Mouse (Mus musculus) frontal cortex, postnatal 36 days (tissue): ENCODE measurements at regions not wholly inside any gene's neighbourhood (a gene's known extent, or its start where the extent isn't known, plus 50 kb on each side); places are given as distances from the start of the nearest gene placed in this dataset.

ENCODE experiments used
- DNase-seq, 2 experiments: peaks; one replicate each; pipeline ENCODE4 v3.0.0; 2022; ENCODE audit warnings: low spot score in 2 of 2

DNA sequence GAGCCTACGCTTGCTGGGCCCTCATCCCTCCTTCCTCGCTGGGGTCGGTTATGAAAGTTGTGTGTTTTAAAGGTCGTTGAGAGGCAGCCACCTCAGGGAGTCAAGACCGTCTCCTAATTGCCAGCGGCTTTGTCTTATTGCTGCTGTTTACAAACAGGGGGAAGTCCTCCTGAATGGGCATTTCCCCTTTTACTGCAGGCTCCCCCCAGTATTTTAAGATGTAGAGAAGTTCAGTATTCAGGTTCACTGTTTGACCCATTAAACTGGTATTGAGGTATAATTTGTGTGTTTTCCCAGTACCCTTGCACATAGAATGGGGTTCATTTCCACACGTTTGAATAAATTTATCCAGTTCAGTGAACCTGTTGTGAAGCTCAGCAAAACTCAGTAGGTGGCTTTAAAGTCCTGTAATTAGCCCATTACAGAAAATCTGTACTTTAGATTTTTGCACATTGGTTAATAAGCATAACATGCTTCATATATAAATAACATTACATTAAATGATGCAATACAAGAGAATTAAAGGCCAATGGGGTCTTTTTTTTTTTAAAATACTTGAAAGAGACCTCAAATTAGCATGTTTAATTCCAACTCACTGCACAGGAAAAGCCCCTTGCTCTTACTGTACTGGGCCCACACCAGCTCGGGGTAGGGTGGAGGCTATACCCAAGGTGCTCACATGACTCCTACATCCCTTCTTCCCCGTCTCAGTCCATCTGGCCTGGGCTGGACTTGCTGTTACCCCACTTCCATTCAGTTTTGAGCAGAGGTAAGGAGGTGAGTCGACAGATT lies 63.7 kb downstream of the Nkx2-1 start:
- DNase-seq, result no peak

DNA sequence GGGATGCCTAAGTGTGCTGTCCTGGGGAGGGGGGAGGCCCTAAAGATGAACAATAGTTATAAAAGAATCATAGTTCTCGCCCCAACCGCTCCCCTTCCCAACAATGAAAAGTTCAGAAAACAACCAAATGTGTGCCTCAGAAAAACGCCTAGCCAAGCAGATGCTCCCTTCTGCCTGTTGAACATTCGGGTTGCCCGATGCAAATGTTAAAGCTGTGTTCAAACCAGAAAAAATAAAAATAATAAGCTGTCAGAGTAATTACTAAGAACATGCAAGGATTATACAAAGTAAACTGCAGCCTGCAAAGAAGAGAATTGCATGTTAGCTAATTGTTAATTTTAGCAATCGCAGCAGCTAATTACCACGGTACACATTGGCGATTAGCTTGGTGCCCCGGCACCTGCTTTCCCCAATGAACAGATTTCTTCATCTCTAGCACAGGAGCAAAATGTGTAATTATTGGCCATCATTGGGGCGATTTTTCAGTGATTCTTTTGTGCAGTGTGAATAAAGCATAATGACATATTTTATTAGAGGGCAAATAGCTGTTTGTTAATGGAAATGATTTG lies 65.7 kb downstream of the Nkx2-1 start:
- DNase-seq, result no peak

DNA sequence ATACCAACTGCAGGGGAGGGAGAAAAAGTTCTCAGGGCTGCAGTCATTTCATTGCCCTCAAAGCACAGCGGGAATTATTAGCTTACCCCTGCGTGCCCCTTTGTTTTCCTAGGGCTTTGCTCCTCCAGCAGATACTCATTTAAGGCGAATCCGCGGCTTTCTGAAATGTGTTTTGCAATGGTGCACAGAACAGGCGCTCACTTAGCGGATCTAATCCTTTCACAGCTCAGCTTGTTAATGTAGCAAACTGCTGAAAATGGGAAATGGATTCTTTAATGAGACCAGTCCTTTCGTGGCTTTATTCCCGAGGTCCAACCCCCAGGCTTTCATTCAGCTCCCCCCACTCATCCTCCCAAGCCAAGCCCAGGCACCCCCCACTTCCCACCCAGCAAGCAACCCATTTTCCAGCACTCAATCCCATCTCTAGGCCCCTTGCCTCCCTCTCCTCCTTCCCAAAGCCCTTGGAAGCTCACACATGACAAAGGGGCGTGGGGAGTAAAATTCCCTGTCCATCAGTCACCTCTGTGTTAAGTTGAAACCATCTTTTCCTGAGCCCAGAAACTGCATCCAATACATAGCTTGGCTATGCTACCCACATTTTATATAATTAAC lies 77.1 kb downstream of the Nkx2-1 start:
- DNase-seq, result no peak

DNA sequence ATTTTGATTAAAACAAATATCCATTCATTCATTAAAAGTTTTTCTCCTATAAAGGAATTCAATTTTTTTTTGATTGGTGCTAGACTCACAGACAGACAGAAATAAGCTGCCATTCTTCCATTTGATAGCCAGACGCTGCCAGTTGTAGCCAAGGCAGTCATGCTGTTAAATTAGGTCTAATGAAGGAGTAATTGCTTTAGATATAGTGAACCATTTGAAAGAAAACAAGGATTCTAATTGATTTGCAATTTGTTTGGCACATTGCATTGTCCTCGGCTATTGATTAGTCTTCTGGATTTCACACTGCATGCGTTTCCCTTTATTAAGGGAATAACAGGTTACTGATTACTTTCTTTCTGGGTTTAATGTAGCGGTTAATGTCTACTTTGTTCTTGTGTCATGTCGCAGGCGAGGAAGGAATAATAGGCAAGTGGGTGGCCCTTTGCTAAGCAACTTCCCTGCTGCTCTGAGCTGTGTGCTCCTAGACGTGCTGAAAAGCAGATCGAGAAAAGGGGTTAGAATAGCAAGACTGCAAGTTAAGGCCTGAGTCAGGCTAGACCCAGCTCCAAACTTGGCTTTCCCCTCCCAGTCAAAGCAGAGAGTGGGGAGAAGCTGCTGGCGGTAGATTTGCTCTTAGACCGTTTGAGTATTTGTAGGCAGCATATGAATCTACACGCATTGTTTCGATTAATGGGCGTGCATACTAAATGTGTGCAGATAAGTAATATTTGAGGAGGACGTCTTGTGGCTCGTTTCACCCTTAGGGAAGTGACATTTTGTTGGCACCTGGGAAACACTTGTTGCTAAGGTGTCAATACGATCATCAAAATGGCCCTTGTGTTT lies 77.8 kb downstream of the Nkx2-1 start:
- no peak for DNase-seq

DNA sequence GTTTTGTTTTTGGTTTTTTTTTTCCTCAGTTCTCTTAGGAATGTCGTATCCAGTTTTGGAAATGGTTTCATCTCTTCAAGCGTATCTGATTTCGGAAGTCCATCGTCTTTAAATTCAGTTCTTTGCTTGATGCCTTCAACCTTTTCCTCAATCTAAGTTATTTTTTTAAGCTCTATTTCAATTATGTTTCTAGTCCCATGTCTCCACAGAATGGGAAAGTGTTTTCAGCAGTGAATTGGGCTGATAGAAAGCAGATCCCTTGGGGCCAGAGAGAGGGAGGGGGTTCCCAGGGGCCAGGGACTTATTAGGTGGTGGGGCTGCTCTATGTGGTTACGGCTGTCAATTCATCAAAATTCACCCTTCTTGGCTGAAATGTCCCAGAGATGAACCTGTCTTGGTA lies 78.8 kb downstream of the Nkx2-1 start:
- DNase-seq, result no peak

DNA sequence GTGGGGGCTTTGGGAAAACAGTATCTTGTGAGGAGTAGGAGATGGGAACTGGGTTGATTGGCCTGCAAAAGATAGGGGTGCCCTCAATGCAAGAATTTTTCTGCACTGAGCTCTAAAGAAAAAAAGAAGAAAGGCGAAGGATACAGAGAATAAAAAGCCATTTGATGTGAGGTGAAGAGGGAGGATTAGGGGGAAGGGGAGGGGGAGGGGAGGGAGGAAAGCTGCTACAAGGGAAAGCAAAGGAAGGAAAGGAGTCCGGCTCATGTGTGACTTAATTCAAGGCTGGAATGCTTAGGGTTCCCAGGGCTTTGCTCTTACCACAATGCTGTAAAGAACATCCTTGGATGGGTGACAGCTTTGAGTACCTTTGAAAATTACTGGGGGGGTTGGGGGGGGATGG lies 79.4 kb downstream of the Nkx2-1 start:
- no peak for DNase-seq

DNA sequence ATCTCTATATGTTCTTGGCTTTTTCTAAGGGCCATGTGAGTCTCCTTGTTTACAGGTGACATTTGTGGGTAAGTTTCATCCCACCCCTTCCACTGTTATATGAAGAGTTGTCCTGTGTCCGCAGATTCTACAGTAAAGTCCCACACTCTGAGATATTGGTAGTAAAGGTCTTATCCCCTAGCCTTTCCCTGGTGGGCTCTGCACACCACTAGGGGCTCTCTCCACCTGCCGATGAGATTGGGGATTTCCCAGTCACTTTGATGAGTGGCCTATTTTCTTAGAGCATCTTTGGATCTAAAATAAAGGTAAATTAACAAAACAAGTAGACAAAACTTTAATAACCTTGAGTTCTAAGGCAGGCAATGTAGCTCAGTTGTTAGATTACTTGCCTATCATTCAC lies 86.4 kb downstream of the Nkx2-1 start:
- DNase-seq, result no peak

DNA sequence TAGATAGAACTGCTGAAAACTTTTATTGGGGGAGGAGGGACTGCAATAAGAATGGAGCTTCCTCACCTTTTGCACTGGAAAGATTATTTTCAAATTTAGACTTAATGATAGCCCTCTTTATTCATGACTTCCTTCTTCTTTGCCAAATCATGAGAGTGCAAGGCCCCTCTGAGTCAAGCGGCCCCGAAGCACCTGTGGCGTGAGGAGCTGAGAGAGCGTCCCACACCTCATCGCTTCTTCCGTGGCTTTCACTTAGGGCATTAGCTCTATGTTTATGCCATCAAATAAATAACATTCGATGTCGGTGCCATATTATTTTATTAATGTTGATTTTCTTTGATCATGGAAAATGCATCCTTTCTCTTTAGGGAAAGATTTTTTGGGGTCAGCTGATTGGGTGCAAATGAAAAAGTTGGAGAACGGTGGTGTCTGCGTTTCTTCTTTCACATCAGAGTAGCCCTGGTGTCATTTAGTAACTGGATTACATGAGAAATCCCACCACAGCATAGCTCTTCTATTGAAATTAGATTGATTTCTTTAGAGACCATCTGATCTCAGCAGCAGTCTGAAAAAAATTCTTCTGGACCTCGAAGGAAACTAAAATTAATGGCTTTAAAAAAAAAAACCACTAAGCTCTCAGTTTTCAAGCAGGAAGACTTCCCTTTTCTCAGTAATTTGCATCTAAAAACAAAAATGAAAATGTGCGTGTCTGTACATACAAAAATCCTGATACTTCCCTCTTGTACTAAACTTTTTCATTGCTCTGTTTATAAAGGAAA lies 87.7 kb downstream of the Nkx2-1 start:
- no peak for DNase-seq

DNA sequence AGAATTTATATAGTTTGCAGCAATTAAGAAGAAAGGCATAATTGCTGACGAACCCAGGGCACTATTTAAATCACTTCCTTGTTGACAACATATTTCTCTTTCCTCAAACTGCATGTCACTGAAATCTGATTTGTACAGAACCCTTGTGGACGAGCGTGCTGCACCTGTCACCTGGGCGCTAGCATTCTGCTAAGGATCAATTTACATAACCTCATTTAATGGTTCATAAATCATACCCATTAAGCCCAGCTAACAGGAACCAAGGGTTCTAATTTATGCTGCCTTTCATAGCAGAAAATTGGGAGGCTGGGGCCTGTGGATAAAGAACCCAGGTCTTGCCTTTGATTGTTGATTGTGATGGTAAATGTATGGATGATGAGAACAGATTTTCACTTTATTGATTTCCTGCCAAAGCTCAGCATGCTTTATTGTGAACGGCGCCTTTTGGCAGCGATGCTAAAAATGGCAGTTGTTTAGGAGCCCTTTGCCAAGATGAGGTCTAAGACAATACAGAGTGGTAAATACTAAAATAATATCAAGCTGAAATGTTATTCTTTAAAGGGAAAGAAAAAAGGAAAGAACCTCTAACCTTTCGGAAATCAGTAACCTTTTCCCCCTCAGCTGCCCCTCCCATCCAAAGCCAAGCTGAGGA lies 95.4 kb downstream of the Nkx2-1 start:
- DNase-seq, result no peak

DNA sequence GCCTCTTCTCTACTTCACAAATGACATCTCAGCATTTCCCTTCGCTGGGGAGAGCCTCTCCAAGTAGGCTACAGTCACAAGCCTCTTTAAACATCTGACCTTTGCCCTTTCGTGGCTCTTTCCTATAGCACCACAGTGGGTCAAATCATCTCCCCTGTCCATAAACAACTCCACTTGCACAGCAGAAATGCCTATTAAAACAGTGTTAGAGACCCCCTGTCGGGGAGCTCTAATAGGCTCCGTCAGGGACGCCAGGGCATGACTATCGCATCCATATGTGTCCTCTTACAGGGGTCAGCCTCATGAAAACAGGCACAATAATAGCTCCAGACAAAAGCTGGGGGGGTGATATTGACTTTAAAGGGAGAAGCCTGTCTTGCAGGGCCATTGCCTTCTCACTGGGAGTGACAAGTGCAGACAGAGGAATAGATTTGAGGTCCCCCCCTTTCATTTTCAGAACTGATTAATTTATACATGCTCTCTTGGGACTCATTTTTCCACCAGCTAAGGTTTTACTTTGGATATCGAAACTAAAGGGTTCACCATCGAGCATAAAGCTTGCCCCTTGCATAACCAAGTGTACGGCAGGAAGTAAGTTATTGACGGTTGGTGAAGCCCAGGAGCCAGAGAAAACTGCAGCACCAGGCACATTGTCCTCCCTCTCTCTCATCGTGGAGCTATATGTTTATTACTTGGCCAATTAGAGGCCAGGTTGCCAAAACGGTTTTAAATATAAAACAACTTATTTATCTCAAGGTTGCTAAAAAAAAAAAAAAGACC lies 94.6 kb upstream of the Mbip start:
- DNase-seq, result no peak

DNA sequence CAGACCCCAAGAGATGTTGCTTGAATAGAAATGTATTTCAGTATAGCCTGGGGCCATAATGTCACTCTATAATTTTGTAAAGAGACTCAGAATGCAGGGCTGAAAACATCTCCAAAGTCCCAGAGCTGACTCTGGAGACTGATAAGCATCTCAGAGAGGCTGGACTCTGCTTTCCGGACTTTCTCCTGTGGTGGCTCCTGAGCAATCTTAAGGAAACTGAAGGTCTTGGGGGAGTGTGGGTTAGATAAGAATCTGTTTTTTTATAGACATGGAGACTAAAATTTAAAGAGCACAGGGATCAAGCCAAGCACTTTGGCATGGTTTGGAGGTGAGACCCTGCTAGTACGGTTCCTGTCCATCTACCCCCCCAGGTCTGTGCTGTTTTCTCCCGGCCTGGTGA lies 92.7 kb upstream of the Mbip start:
- no peak for DNase-seq

DNA sequence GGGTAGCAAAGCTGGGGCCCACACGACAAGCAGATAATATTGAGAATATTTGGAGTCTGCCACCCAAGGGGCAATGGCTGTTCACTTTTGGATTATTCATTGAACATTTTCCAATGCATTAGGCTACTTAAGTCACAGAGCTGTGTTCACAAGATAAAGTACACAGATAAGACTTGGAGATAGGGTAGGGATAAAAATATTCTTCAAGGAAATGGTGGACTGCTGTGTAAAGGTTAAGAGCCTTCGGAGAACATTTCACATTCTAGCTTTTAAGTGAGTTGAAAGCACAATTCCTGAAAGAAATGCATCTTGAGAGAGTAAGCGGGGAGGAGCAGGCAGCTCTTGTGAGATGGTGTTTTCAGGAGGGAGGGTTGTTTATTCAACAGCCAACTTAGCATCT lies 92.3 kb upstream of the Mbip start:
- DNase-seq, result no peak

DNA sequence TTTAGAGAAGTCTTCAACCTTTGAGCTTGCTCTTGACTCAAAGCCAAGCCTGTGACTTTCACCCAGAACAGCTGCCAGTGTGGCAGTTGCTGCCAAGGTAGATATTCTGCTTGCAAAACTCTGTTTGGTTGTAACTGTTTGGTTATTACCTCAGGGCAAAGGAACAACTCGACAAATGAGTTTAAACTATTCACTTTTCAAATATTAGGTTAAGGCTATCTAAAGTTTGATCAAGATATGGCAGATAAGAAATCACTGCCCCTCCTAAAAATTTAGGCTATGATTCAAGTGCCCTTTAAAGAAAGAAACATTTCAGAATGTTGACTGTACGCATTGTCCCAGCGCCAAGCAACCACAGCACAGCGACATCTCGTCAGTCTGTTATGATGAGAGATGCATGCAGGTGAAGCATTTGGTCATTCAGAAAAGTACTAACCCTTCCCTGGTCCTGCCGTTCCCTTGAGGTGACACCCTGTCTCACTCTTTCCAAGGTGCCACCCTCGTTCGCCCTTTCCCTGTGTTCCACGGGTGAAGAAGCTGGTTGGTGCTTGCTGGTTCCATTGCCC lies 81.1 kb upstream of the Mbip start:
- DNase-seq, result no peak

DNA sequence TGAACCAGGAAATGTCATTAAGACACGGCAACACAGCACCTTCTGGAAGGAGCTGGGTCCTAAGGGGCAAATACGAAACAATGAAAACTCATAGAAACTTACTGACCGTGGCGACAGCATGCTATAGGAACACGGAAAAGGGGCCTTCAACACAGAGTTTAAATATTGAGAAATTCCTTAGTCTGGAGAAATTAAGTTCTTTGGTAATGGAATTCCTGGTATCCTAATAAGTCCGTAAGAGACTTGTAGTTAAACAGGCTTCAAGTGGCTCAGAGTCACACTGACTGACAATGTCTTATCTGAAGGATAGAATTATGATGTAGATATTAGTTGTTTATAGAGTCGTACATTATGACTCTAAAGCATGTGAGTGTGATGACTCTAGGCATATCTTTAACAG lies 70.4 kb upstream of the Mbip start:
- no peak for DNase-seq

DNA sequence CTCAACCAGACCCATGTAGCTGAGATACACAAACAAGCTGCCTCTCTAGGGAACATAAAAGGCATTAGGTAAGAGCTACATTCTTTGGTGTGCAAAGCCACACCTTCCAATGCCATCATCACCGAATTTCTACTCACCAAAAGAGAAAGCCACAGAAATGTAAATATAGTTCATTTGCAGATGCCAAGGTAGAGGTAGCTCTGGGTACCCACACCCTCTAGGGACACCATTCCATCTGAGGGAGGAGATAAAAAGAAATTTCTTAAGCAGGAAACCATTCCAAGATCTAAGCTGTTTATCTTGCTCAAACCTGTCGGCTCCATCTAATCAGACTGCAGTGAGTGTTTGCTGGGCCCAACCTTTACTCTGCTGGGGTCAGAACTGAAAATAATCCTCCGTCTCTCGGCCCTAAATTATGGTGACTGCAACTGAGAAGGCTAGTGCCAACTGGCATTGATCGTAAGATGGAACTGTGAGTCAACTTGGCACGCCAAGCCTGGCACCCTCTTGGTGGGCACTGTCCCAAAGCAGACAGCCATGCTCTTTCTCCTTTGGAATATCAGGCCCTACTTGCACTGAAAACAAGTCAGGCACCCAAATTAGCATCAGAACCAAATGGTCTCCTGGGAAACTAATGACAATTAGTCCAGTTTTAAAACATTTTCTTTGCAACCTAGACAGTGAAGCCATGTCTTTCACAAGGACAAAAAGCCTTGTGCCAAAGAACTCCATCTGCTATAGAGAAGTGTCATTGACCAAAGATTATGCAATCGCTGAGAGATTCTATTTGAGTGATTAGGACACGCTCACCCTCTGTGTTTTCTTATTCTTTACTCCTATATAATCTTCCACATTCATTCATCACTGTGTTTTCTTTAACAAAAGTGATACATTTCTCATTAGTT lies 69.4 kb upstream of the Mbip start:
- peak; percentile 26 to 27 for DNase-seq

DNA sequence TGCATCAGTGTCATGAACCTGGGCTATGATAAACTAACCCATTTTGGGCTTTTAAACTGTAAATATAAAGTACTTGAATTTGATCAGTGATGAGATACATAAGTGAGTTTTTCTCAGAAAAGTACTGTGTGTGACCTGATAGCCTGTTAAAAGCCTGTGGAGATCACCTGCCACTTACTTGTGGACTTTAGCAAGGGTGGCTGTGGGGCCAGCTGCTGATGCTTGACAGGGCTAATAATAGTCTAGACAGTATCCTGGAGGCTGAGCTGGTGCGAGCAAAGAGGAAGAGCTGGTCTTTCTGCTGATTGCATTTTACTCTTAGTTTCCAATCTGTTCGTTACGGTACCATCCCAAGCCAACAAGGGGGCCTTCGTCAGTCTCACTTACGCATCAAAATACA lies 60.0 kb upstream of the Mbip start:
- DNase-seq, result no peak

DNA sequence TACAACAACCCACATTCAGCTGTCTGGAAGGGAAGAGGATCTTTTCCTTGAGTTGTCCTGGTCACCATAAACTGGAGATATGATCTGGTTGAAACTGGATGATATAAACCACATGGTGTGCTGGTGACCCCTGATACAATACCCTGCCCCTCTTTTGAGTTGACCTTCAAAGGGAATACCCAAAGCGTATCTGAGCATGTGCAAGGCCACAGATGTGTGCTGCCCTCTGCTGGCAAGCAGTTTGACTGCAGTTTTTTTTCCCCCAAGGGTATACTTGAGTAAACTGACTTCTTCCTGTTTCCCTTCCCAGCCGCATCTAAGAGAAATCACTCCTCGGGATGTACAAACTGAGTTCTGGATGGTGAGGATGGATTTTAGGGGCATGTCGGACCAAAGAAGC lies 59.1 kb upstream of the Mbip start:
- DNase-seq, result peak; percentile 17 to 25

DNA sequence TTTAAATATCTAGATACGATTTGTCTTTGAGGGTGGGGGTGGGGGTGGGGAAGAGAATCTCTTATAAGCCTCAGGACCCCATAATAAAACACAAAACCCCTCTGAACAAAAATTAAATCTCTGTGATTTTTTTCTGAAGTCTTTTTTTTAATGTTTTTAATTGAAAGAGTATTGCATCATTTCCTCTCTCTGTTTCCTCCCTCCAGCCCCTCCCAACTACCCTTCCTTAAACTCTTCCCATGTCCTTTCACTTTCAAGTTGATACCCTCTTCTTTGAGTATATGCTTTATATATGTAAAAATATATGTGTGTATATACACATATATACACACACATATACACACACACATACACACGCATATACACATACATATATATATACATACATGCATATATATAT lies 58.6 kb upstream of the Mbip start:
- no peak for DNase-seq

DNA sequence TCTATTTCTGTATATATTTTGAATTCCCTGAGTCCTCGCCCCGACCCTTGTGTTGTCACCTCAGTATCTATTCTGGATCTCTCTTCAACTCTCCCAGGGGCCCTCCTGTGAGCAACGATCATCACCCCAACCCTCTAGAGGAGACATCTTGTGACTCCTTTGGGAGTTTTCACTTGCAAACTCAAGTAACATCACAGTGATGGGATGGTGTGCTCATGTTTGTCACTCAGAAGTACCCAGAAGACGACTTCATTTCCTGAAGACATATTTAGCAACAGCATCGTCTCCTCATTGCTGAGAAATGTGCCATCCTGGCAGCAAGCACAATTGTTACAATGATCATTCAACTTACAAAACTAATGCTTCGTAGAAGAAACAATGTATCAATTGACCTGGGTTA lies 57.9 kb upstream of the Mbip start:
- no peak for DNase-seq
